Mouse (Mus musculus) olfactory bulb, adult 2 months (tissue): Measurements from ENCODE around the gene Ccdc97. TPM values are rescaled to one million over a fixed set of nuclear protein-coding genes. Genes with fewer than 3 reads are reported as not detected.
A peak's percentile ranks its signal among the peaks of the same experiment; 100 is the strongest.

Experiments
- H3K27ac ChIP-seq: fragments of 200-500 bp; 2 replicates; pipeline ENCODE4 v1.5.1; 2012; ENCODE audit warnings: low read depth, low read length; ENCODE audit not compliant: insufficient read depth
- H3K4me1 ChIP-seq: fragments of 200-500 bp; 2 replicates; pipeline ENCODE4 v1.6.1; 2012; ENCODE audit warnings: low read length; ENCODE audit not compliant: control insufficient read depth, insufficient read depth
- H3K4me3 ChIP-seq: fragments of 200-500 bp; 2 replicates; pipeline ENCODE4 v1.5.1; 2012; ENCODE audit warnings: mild to moderate bottlenecking, low read depth, low read length, moderate library complexity; ENCODE audit not compliant: insufficient read depth
- CTCF ChIP-seq: fragments of 200-500 bp; IDR thresholded peaks from 2 replicates; pipeline ENCODE4 v1.5.1; 2012; ENCODE audit warnings: low read depth, mild to moderate bottlenecking, low read length, moderate library complexity; ENCODE audit not compliant: insufficient read depth
- POLR2A ChIP-seq: fragments of 200-500 bp; IDR thresholded peaks from 2 replicates; pipeline ENCODE4 v1.6.1; 2012; ENCODE audit warnings: mild to moderate bottlenecking, low read depth, low read length, moderate library complexity; ENCODE audit not compliant: insufficient read depth
- WGBS: fragments of 180-500 bp; shearing (Covaris S2); methylation state at CpG from one replicate; pipeline ENCODE4 v1.1.7; 2018; 5-methylcytosine and 5-hydroxymethylcytosine counted together
- polyA plus RNA-seq: library from polyadenylated mRNA; stranded (reverse); fragments of >200 nt; gene quantifications from 2 replicates; pipeline ENCODE4 v1.2.4, GENCODE M21; 2012; ENCODE audit warnings: low replicate concordance; ENCODE audit not compliant: missing spikeins, insufficient read depth, insufficient read length

Gene Ccdc97
- polyA plus RNA-seq = not detected in 2 replicates

- TF ChIP-seq CTCF (no peak), POLR2A (peak; percentile 73)
- 4% methylated on average over 32 of the region's 32 CpGs for WGBS
- peak within 1 kb of the TSS; percentile 68 for H3K27ac ChIP-seq
- peak within 1 kb of the TSS; percentile 91 for H3K4me3 ChIP-seq
- peaks cover 7% of the 10 kb centered on the region; the same call in 1 of the 2 replicates for H3K4me1 ChIP-seq
Observed at GRCm38 (mm10) chr7:25718788-25719417, at the start of gene Ccdc97. TSS of gene Ccdc97 (minus strand) at chr7:25719088.

- no peak overlapping the region for H3K27ac ChIP-seq
- WGBS = 97% methylated on average over 5 of the region's 5 CpGs
- H3K4me1 ChIP-seq = peaks cover 3% of the 10 kb centered on the region; the same call in 1 of the 2 replicates
- TF ChIP-seq POLR2A (no peak), CTCF (no peak)
- no peak overlapping the region for H3K4me3 ChIP-seq
Observed at GRCm38 (mm10) chr7:25768229-25768628, 49.3 kb upstream of the Ccdc97 start.

DNA sequence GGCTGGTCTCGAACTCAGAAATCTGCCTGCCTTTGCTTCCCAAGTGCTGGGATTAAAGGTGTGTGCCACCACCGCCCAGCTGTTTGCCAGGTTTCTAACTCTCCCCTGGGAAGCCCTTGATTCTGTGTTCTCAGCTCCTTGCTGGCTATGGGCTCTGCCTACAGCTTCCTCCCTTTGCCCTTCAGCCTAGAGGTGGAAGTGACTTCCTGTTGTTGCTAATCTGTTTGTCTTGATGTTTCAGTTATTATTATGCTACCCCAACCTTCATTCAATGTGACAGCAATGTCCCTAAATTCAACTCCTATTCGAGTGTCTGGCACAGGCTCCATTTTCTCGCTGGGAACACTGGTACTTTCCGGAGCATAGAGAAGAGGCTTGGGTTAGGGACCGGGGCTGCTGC, 47.2 kb upstream of the Ccdc97 start:
- 88% methylated on average over 6 of the region's 6 CpGs for WGBS
- no peak overlapping the region for H3K27ac ChIP-seq
- H3K4me3 ChIP-seq = no peak overlapping the region
- TF ChIP-seq CTCF (no peak), POLR2A (no peak)
- peaks cover 3% of the 10 kb centered on the region; the same call in 1 of the 2 replicates for H3K4me1 ChIP-seq

GRCm38 (mm10) chr7:25764221-25764620, 45.3 kb upstream of the Ccdc97 start:
- Histone ChIP-seq H3K4me3 (no peak overlapping the region), H3K4me1 (peaks cover 3% of the 10 kb centered on the region; the same call in 1 of the 2 replicates), H3K27ac (no peak overlapping the region)
- 79% methylated on average over 5 of the region's 5 CpGs for WGBS
- TF ChIP-seq POLR2A = no peak
- no peak for TF ChIP-seq CTCF

- 82% methylated on average over 11 of the region's 11 CpGs for WGBS
- no peak overlapping the region for H3K4me3 ChIP-seq
- no peak overlapping the region for H3K27ac ChIP-seq
- TF ChIP-seq CTCF = no peak
- no peak for TF ChIP-seq POLR2A
- H3K4me1 ChIP-seq = peaks cover 3% of the 10 kb centered on the region; the same call in 1 of the 2 replicates
Observed at GRCm38 (mm10) chr7:25763678-25764077, 44.8 kb upstream of the Ccdc97 start.

DNA sequence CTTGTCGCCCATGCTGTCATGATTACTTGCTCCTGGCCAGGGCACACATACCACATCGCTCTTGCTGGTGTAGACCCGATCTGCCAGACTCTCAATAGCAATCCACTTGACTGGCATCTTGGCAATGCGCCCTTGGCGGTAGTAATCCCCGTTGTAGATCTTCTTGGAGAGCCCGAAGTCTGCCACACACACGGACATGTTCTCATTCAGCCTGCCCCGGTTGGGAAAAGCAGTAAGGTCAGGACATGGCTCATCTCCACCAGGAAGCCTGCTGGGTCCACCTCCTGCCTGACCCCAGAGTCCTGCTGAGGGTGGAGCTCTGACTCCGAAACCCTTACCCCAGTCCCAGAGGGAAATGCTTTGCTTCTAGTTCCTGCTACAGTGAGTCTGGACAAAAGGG, 42.5 kb upstream of the Ccdc97 start:
- TF ChIP-seq POLR2A (no peak), CTCF (no peak)
- 47% methylated on average over 10 of the region's 10 CpGs for WGBS

DNA sequence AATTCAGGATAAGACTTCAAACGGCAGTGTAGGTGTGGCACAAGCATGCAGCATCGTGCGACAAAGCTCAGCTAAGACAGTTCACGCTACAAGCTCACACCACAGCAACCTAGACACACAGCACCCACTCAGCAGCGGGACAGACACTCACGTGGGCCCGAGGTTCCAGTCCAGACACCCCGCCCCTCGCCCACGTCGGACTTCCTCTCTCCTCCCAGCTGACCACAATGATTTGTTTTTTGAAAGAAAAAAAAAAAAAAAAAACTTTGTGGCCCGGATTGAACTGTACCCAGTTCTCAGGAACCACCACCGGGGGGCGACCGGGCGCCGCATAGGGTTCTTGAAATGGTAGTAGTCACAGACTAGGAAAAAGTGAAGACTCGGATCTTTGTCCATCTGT, 37.1 kb upstream of the Ccdc97 start:
- peak overlapping the region; percentile 44 for H3K4me3 ChIP-seq
- 0 out of 2 replicates have a peak, but pooled peaks cover 3% of the 10 kb centered on the region for H3K4me1 ChIP-seq
- WGBS = under 1% methylated on average over 18 of the region's 18 CpGs
- H3K27ac ChIP-seq = peak overlapping the region; percentile 76
- TF ChIP-seq POLR2A = no peak
- TF ChIP-seq CTCF = peak; percentile 80

More for the DNA sequence above, 42.5 kb upstream of the Ccdc97 start:
- H3K4me3 ChIP-seq = no peak overlapping the region
- H3K27ac ChIP-seq = no peak overlapping the region
- no peaks in the 10 kb centered on the region for H3K4me1 ChIP-seq

- 0 out of 2 replicates have a peak, but pooled peaks cover 3% of the 10 kb centered on the region for H3K4me1 ChIP-seq
- H3K4me3 ChIP-seq = peak overlapping the region; percentile 44
- TF ChIP-seq POLR2A (no peak), CTCF (no peak)
- peak overlapping the region; percentile 76 for H3K27ac ChIP-seq
- WGBS = under 1% methylated on average over 15 of the region's 15 CpGs
Observed at GRCm38 (mm10) chr7:25755468-25755833, 36.6 kb upstream of the Ccdc97 start.

- peak within 1 kb of the TSS; percentile 87 for H3K27ac ChIP-seq
- H3K4me1 ChIP-seq = 0 out of 2 replicates have a peak, but pooled peaks cover 3% of the 10 kb centered on the region
- TF ChIP-seq CTCF (peak; percentile 49; the same call in 1 of the 2 replicates), POLR2A (no peak; the same call in 1 of the 2 replicates)
Observed at GRCm38 (mm10) chr7:25754738-25755467, 36.0 kb upstream of the Ccdc97 start, which contains the start of gene Hnrnpul1. TSS of gene Hnrnpul1 (minus strand) at chr7:25754757.

More at GRCm38 (mm10) chr7:25754738-25755467, 36.0 kb upstream of the Ccdc97 start, which contains the start of gene Hnrnpul1:
- WGBS = under 1% methylated on average over 55 of the region's 55 CpGs
- peak within 1 kb of the TSS; percentile 81 for H3K4me3 ChIP-seq
